Mouse (Mus musculus): ENCODE data around the gene Lama5.

Gene Lama5

DNA sequence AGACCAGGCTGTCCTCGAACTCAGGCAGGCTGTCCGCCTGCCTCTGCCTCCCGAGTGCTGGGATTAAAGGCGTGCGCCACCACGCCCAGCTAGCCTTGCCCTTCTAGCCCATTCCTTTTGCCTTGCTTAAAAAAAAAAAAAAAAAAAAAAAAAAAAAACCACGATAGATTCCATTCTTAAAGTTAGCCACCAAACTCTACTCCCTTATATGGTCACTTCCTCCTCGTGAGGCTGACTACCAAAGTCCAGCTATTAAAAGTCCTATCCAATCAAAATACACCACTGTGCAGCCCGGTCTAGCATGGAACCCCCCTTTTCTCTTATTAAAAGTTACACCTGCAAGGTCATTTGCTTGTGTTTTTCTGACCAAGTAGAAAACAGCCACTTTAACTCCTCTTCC lies 30.0 kb upstream of the Lama5 start:
- CTCF ChIA-PET, result interaction anchor here (0.6 to 1.2 kb wide), 2 partner anchors 20 to 91 kb away, joined by 3 to 6 read pairs; no protein-coding TSS in a partner anchor

- CTCF ChIA-PET, result no interaction called here
Observed at GRCm38 (mm10) chr2:180254436-180255209, 29.0 kb upstream of the Lama5 start.

DNA sequence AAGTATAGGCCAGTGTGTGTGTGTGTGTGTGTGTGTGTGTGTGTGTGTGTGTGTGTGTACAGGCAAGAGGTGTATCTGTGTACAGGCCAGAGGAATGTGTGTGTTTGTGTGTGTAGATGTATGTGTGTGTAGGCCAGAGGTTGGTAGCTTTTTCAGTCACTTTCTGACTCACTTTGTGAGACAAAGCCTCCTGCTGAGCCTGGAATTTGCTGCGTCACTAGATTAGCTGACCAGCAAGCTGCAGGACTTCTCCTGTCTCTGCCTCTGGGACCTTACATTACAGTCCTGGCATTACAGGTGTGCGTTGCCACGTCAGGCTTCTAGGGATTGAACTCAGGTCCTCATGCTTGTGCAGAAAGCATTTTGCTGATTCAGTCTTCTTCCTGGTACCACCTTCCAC lies 26.2 kb upstream of the Lama5 start:
- CTCF ChIA-PET, result interaction anchor here (1.1 kb wide), 1 partner anchor 96 kb away, joined by 3 read pairs; no protein-coding TSS in a partner anchor

DNA sequence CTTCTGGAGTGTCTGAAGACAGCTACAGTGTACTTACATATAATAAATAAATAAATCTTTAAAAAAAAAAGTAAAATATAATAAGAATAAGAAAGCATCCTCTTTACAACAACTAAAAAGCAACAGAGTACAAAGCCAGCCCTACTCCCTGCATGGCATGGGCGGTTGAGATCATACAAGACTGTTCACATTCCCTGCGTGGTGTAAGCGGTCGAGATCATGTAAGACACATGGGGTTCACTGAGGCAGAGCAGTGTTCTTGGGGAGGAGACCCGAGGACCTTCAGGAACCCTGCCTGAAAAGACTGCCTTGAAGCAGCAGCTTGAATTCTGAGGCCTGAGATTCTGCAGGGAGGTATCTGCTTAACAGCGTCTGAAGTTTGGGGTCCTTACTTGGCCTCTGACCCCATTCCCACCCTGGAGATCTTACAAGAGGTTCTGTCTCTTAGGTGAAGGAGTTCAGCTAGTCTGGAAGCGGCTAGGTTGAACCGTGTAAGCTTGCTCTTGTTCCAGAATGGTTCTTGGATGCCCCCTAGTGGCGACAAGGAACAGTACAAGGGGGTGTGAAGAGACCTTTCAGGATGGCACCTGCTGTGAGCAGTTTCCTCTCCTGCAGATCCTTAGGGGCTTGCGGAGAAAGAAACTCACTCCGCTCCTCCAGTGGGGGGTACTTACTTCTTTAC lies 25.4 kb upstream of the Lama5 start:
- CTCF ChIA-PET, result interaction anchor here (1.1 kb wide), 1 partner anchor 97 kb away, joined by 3 read pairs; no protein-coding TSS in a partner anchor

- CTCF ChIA-PET, result interaction anchor here (0.6 kb wide), 1 partner anchor 8 kb away, joined by 6 read pairs; the partner anchor contains the start of gene Rps21
Observed at GRCm38 (mm10) chr2:180248947-180249660, 23.4 kb upstream of the Lama5 start.

DNA sequence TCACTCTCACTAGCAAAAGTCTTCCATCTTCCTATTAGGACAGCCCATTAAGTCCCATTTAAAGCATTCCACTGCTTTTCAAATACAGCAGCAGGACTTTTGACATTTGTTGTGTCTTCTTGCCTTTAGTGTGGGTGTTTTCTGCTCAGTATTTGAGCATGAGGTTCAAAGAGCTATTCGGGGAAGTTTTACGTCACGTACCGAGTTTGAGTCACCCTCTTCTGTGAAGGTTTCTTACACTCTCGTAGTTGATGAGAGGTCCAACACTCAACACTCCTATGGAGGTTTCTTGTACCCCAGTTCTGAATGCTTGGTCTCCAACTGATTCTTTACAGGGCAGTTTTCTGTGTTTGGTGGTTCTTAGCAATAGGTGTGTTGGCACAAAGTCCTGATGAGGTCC lies 22.3 kb upstream of the Lama5 start:
- CTCF ChIA-PET, result no interaction called here

GRCm38 (mm10) chr2:180243108-180243507 lies 17.4 kb upstream of the Lama5 start:
- CTCF ChIA-PET, result no interaction called here

DNA sequence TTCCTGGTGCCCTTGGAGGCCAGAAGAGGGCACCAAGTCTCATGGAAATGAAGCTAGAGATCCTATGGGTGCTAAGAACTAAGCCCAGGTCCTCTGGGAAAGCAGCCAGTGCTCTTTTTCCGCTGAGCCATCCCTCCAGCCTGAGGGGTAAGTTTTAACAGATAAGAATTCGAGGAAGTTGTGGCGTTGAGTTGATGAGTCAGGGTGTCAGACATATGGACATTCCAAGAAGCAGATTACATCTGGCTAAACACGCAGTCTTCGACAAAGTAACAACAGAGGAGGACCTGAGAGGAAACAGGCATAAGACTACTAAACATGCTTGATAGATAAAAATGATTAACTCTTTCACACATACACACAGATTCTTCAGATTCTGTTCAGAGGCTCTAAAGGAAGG lies 12.9 kb upstream of the Lama5 start:
- CTCF ChIA-PET, result no interaction called here

- CTCF ChIA-PET, result no interaction called here
Observed at GRCm38 (mm10) chr2:180237601-180238345, 12.1 kb upstream of the Lama5 start.

- CTCF ChIA-PET, result no interaction called here
Observed at GRCm38 (mm10) chr2:180236930-180237329, 11.3 kb upstream of the Lama5 start.

DNA sequence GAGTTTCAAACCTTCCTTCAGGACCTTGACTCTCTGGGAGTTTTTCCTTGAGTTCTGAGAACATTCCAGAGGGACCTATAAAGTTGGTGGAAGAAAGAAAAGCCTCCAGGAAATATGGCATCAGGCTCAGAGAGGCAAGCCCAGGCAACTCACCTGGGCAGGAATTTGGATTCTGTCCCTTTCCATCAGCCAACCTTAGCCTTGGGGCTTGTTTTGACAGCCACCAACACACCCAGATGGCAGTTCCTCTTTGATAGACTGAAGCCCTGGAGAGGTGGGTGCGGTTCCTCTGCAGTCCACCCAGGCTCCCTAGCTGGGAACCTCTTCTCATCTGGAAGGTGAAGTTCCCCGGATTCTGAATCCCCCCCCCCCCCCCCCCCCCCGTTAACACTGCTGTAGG lies 10.8 kb upstream of the Lama5 start:
- CTCF ChIA-PET, result no interaction called here

- CTCF ChIA-PET, result no interaction called here
Observed at GRCm38 (mm10) chr2:180235788-180236187, 10.1 kb upstream of the Lama5 start.

DNA sequence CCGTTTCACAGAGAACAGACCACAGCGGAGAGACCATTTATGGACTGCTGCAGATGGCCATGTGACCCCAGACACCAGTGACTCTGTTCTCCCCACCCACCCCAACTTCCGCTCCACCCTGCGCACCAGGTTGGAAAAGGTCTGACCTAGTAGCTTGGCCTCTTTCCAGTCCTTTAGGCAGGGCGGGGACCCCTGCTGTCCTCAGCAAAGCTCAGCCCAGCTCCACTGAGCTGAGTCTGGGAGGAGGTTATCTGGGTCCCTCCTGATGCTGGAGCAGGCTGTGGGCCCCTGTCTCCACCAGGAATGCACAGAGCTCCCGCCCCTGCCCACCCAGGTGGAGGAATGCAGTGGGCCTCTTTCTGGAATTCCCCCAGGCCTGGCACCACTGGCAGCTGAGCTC lies 9.3 kb upstream of the Lama5 start:
- CTCF ChIA-PET, result no interaction called here

GRCm38 (mm10) chr2:180234353-180234752 lies 8.7 kb upstream of the Lama5 start:
- CTCF ChIA-PET, result no interaction called here

DNA sequence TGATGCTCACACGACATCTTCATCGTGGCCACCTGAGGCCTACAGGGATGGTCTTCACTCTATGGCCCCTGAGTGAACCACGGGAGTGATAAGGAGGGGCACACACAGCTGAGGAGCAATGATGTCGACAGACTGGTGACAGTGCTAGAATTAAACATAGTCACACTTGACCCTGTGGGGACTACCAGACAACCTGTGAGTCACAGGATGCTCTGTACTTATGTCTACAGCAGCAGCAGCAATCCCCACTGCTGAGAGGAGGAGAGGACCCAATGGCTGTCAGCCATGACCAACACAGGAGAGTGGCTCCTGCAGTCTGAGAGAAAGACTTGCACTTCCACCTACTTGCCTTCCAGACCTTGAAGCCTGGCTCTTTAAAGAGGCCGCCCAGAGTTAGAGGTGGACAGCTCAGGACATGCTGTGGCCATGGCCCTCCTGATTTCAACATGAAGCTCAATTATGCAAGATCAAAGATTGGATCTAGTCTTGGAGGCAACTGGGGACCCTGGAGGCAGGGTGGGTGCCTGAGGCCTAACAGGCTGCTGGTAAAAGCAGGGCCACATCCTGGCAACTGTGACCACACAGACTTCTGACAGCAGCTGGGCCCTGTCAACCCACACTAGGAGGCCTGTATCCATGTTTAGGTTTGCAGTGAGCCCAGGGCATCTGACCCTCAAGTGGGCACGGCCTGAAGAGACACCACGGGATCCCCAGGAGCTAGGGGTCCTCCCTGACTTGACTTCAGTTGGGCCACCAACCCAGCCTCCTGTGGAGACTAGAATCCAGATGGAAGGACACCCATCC lies 7.6 kb upstream of the Lama5 start:
- CTCF ChIA-PET, result no interaction called here

GRCm38 (mm10) chr2:180230482-180230881 lies 4.8 kb upstream of the Lama5 start:
- CTCF ChIA-PET, result no interaction called here

DNA sequence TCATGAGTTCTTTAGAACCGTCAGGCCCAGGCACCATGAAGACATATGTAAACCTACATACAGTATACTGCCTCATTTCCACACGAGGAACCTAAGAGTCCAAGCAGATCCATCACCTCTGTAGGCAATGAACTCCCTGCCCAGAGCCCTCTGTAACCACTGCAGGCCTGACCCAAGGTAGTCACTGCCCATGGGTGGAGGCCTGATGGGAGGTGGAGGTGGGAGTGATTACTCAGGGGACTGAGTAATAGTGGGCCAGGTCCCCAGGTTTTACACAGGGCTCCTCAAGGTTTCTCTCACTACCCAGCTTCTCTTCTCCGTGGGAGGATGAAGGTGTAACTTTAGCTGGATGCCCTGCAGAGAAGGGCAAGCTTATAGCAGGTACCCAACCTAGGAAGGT lies 3.5 kb upstream of the Lama5 start:
- CTCF ChIA-PET, result no interaction called here

DNA sequence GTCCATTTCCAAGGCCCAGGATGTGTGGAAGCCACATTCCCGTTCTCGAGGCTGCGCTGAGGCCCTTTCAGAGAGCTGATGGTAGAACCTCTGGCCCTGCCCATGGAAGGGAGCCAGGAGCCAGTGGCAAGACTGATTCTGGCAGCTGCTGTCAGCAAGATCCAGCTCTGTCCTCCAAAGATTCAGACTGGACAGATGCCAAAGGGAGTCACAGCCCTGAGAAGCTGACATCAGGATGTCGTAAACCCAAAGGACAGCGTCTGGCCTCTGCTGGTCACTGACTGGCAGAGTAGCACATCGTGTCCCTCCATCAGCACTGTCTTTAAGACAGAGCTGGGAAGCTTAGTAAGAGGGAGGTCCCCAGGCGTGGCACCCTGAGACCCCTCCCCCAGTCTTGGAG lies 2.9 kb upstream of the Lama5 start:
- CTCF ChIA-PET, result no interaction called here

DNA sequence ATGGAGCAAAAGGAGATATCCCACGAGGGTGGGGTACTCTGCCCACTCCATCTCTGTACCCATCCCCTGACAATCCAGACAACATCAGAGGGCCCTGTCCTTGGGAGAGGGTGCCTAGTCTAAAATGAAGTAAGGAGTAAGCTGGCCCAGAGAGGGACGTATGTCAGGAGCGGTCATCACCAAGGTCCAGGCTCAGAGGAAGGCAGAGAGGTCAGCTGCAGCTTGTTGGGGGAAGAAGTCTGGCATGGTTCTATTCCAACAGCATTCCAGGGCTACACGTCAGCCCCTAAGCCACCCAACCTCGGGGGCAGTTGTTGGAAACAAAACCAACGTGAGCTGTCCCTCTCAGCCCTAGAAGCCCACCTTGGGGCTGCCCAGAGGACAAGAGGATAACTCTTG lies 2.4 kb upstream of the Lama5 start:
- CTCF ChIA-PET, result no interaction called here

DNA sequence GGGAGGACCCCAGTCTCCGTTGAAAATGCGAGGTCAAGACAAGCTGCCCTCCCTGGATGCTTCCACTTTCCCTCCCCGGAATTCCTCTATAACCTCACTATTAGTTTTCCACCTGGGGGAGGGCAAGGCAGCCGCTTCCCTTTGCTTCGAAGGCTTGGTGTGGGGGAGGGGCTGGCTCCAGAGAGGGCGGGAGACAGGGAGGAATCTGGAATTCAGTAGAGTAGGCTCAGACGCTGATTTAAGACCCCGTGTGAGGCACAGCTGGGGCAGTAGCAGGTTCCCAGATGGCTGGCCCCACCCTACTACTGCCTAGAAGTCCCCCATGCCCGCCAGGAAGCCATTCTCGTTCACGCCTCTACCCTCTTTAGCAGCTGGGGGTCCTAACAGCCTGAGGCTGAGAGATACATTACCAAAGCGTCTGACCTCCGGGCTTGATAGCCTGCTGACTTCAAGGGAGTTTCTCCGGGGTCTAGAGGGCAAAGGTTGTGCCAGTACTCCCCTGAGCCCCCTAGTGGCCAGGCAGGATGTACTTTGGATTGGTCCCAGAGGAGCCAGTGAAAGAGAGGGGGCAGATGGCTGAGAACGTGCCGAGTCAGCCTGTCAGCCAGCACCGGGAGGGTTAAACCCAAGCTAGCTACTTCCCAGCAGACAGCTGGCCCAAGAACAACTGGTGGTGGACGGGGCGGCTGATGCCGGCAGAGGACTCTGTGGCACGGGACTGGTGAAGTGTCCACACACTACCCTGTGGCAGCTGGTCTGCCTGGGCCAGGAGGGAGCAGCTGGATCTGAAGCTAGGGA lies 1.8 kb upstream of the Lama5 start:
- CTCF ChIA-PET, result no interaction called here
